Mouse (Mus musculus): ENCODE measurements around the gene Cela3b. TPM values are rescaled to one million over a fixed set of nuclear protein-coding genes. Genes with fewer than 3 reads are reported as not detected.
A peak's percentile ranks its signal among the peaks of the same experiment; 100 is the strongest.

The Cela3b gene
- not detected for total RNA-seq (2021)
- long read RNA-seq, experiment 1 = 0 reads
- long read RNA-seq, experiment 2 = 0 reads

- intact Hi-C loops (cut with DNase I) = no loop called here
- no peak for DNase-seq
Observed at GRCm38 (mm10) chr4:137430502-137430901, at the start of gene Cela3b. Gene Cela3b (minus strand): TSS chr4:137430540.

- no peak for DNase-seq
- intact Hi-C loops (cut with DNase I) = no loop called here
Observed at GRCm38 (mm10) chr4:137479757-137480156, 49.4 kb upstream of the Cela3b start.

- intact Hi-C loops (cut with DNase I) = no loop called here
- DNase-seq = no peak
Observed at GRCm38 (mm10) chr4:137478306-137478705, 48.0 kb upstream of the Cela3b start.

GRCm38 (mm10) chr4:137477611-137478010 is 47.3 kb upstream of the Cela3b start:
- intact Hi-C loops (cut with DNase I) = no loop called here
- DNase-seq = no peak

GRCm38 (mm10) chr4:137476761-137477237 is 46.5 kb upstream of the Cela3b start:
- intact Hi-C loops (cut with DNase I) = no loop called here
- DNase-seq = peak; percentile 82 to 83

- intact Hi-C loops (cut with DNase I) = no loop called here
Observed at GRCm38 (mm10) chr4:137476065-137476760, 45.9 kb upstream of the Cela3b start.

GRCm38 (mm10) chr4:137475271-137476050 is 45.1 kb upstream of the Cela3b start:
- peak in 1 of 2 experiments; percentile 3 for DNase-seq
- intact Hi-C loops (cut with DNase I) = no loop called here

More at GRCm38 (mm10) chr4:137476065-137476760, 45.9 kb upstream of the Cela3b start:
- DNase-seq = peak; percentile 78 to 84

- intact Hi-C loops (cut with DNase I) = no loop called here
- DNase-seq = peak in 1 of 2 experiments; percentile 2
Observed at GRCm38 (mm10) chr4:137474694-137475093, 44.4 kb upstream of the Cela3b start.

GRCm38 (mm10) chr4:137473701-137474388 is 43.5 kb upstream of the Cela3b start:
- peak; percentile 48 to 50 for DNase-seq
- intact Hi-C loops (cut with DNase I) = no loop called here

GRCm38 (mm10) chr4:137473240-137473639 is 42.9 kb upstream of the Cela3b start:
- peak in 1 of 2 experiments; percentile 2 for DNase-seq
- intact Hi-C loops (cut with DNase I) = no loop called here

GRCm38 (mm10) chr4:137471326-137471725 is 41.0 kb upstream of the Cela3b start:
- intact Hi-C loops (cut with DNase I) = no loop called here
- peak in 1 of 2 experiments; percentile 7 for DNase-seq

- DNase-seq = peak in 1 of 2 experiments; percentile 2
- intact Hi-C loops (cut with DNase I) = no loop called here
Observed at GRCm38 (mm10) chr4:137470701-137471317, 40.5 kb upstream of the Cela3b start.

- intact Hi-C loops (cut with DNase I) = no loop called here
- peak in 1 of 2 experiments; percentile 18 for DNase-seq
Observed at GRCm38 (mm10) chr4:137469845-137470692, 39.7 kb upstream of the Cela3b start.

- intact Hi-C loops (cut with DNase I) = no loop called here
- DNase-seq = peak in 1 of 2 experiments; percentile 27
Observed at GRCm38 (mm10) chr4:137469081-137469844, 38.9 kb upstream of the Cela3b start.

- peak; percentile 96 to 98 for DNase-seq
Observed at GRCm38 (mm10) chr4:137468260-137469080, 38.1 kb upstream of the Cela3b start, which contains the start of gene Hspg2. Gene Hspg2 (plus strand): TSS chr4:137468769.

GRCm38 (mm10) chr4:137467525-137467924 is 37.2 kb upstream of the Cela3b start:
- intact Hi-C loops (cut with DNase I) = no loop called here
- no peak for DNase-seq

More at GRCm38 (mm10) chr4:137468260-137469080, 38.1 kb upstream of the Cela3b start, which contains the start of gene Hspg2:
- intact Hi-C loops (cut with DNase I) = no loop called here

GRCm38 (mm10) chr4:137466991-137467390 is 36.7 kb upstream of the Cela3b start:
- DNase-seq = peak in 1 of 2 experiments; percentile 36
- intact Hi-C loops (cut with DNase I) = no loop called here

Data from gastrocnemius, postnatal 36 days (tissue).